Mouse (Mus musculus): ENCODE results near the gene Neu4. TPM values are rescaled to one million over a fixed set of nuclear protein-coding genes. Genes with fewer than 3 reads are reported as not detected.
"Not testable (repeated sequence)": the region's sequence is repeated elsewhere in the genome, so short reads cannot be mapped to it uniquely, and the experiment has no call there.

Neu4 gene
- total RNA-seq, 1 experiment: not detected

DNA sequence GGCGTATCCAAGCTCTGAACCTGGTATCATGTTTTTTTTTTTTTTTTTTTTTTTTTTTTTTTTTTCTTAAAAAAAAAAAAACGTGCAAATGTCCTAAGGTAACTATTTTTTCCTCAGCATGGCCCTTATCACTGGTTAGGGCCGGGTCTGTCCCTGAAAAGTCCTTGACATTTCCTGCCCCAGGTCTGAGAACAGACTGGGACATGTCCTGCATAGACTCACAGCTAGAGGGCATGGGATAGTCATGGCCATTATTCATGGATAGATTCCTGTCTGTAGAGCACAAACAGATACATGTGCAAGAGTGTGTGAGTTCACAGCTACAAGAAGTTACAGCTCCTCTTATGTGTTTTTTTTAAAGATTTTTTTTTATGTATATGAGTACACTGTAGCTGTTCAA lies 31.5 kb upstream of the Neu4 start:
- Histone ChIP-seq H3K36me3 (ENCODE audit: control insufficient read depth, insufficient read depth, low read length, poor library complexity, severe bottlenecking) (no peaks in the 10 kb centered on the region), H3K4me1 (ENCODE audit: control insufficient read depth in 2 of 2, insufficient read depth in 2 of 2, low read length in 2 of 2, poor library complexity in 1 of 2) (no peaks in the 10 kb centered on the region), H3K4me3 (ENCODE audit: insufficient read depth in 1 of 2, low read depth in 1 of 2, low read length in 2 of 2, poor library complexity in 1 of 2, severe bottlenecking in 1 of 2) (no peak overlapping the region), H3K9me3 (ENCODE audit: control insufficient read depth, insufficient read depth, low read depth, low read length) (no peaks in the 10 kb centered on the region), H3K9ac (ENCODE audit: insufficient read depth, low read depth, low read length, poor library complexity, severe bottlenecking) (no peak overlapping the region), H3K27ac (ENCODE audit: insufficient read depth, low read depth, low read length, poor library complexity, severe bottlenecking) (no peak overlapping the region)
- DNase-seq (ENCODE audit: low read depth, low spot score): no peak
- in situ Hi-C loops (cut with MboI; ENCODE audit: low sequenced_read_pairs in 2 of 2, unreplicated experiment in 2 of 2): no loop called here
- TF ChIP-seq ZNF384 (IDR thresholded peaks at IDR 0.05; ENCODE audit: low read depth, low read length): no peak
- no peak for TF ChIP-seq ZC3H11A (IDR thresholded peaks at IDR 0.05; ENCODE audit: borderline replicate concordance, low read depth, low read length)
- TF ChIP-seq MAFK (IDR thresholded peaks at IDR 0.05; ENCODE audit: insufficient read depth, low read depth, low read length): no peak
- TF ChIP-seq HCFC1 (IDR thresholded peaks at IDR 0.05; ENCODE audit: borderline replicate concordance, insufficient read depth, low read length): no peak
- TF ChIP-seq CHD2 (IDR thresholded peaks at IDR 0.05; ENCODE audit: low read depth, low read length): no peak

DNA sequence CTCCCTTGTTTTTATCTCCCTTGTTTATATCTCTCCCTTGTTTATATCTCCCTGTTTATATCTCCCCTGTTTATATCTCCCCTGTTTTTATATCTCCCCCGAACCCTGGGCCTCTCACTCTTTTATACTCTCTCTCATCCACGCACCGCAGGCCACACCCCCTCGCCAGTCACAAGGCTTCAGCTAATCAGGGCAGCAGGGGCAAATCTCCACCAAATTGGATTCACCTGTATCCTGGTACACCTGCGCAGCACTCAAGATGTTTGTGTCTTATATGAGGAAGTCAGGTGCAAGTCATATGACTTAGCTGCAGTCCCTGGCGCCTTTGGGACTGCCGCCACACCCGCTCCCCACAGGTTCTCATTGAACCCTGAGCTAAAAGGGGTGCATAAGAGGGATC lies 30.0 kb upstream of the Neu4 start, which contains the start of gene Gal3st2c:
Gal3st2c (plus strand) TSS at position 301 of the 400 bp plus-strand sequence.
- H3K9ac ChIP-seq (ENCODE audit: insufficient read depth, low read depth, low read length, poor library complexity, severe bottlenecking); H3K4me1 ChIP-seq (ENCODE audit: control insufficient read depth in 2 of 2, insufficient read depth in 2 of 2, low read length in 2 of 2, poor library complexity in 1 of 2); H3K4me3 ChIP-seq (ENCODE audit: insufficient read depth in 1 of 2, low read depth in 1 of 2, low read length in 2 of 2, poor library complexity in 1 of 2, severe bottlenecking in 1 of 2); H3K9me3 ChIP-seq (ENCODE audit: control insufficient read depth, insufficient read depth, low read depth, low read length); DNase-seq (ENCODE audit: low read depth, low spot score); H3K36me3 ChIP-seq (ENCODE audit: control insufficient read depth, insufficient read depth, low read length, poor library complexity, severe bottlenecking); H3K27ac ChIP-seq (ENCODE audit: insufficient read depth, low read depth, low read length, poor library complexity, severe bottlenecking); in situ Hi-C loops (cut with MboI; ENCODE audit: low sequenced_read_pairs in 2 of 2, unreplicated experiment in 2 of 2): not testable (repeated sequence)

DNA sequence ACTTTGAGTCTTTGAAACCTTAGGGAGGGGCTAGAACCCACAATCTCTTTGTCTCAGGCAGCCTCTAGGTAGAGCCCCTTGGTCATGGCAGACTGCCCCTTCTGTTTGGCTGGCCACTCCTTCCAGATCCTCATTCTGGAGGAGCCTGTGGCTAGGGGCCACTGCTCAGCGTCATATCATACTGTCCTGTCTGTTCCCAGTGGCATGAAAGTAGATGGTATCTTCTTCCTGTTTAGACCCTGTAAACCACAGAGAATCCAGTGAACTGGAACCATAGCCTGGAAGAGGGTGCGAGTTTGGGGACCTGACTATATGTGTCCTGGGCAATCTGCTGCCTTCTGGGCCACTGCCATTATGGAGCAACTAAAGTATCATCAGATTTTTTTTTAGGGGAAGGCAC lies 29.2 kb upstream of the Neu4 start:
- H3K4me1 ChIP-seq (ENCODE audit: control insufficient read depth in 2 of 2, insufficient read depth in 2 of 2, low read length in 2 of 2, poor library complexity in 1 of 2); H3K27ac ChIP-seq (ENCODE audit: insufficient read depth, low read depth, low read length, poor library complexity, severe bottlenecking); H3K36me3 ChIP-seq (ENCODE audit: control insufficient read depth, insufficient read depth, low read length, poor library complexity, severe bottlenecking); DNase-seq (ENCODE audit: low read depth, low spot score); in situ Hi-C loops (cut with MboI; ENCODE audit: low sequenced_read_pairs in 2 of 2, unreplicated experiment in 2 of 2); H3K9me3 ChIP-seq (ENCODE audit: control insufficient read depth, insufficient read depth, low read depth, low read length); H3K9ac ChIP-seq (ENCODE audit: insufficient read depth, low read depth, low read length, poor library complexity, severe bottlenecking); H3K4me3 ChIP-seq (ENCODE audit: insufficient read depth in 1 of 2, low read depth in 1 of 2, low read length in 2 of 2, poor library complexity in 1 of 2, severe bottlenecking in 1 of 2): not testable (repeated sequence)

DNA sequence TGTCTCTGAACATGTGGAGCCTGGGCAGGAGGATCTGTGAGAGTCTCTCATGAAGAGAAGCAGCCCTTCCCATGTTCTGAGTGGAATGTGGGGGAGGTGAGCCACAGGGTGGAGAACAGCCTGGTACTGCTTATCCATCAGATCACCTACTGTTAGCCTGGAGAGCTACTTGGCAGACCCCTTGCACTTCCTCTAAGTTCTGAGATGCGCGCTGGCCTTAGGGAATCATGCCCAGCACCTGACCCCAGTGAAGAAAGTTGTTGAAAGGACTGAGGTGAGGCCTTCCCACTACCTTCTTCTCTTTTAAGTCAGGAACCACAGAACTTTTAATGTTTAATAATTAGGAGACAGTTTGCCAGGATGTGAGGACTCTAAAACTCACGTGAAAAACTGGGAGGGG lies 28.8 kb upstream of the Neu4 start:
- H3K4me3 ChIP-seq (ENCODE audit: insufficient read depth in 1 of 2, low read depth in 1 of 2, low read length in 2 of 2, poor library complexity in 1 of 2, severe bottlenecking in 1 of 2); H3K36me3 ChIP-seq (ENCODE audit: control insufficient read depth, insufficient read depth, low read length, poor library complexity, severe bottlenecking); H3K4me1 ChIP-seq (ENCODE audit: control insufficient read depth in 2 of 2, insufficient read depth in 2 of 2, low read length in 2 of 2, poor library complexity in 1 of 2); in situ Hi-C loops (cut with MboI; ENCODE audit: low sequenced_read_pairs in 2 of 2, unreplicated experiment in 2 of 2); H3K27ac ChIP-seq (ENCODE audit: insufficient read depth, low read depth, low read length, poor library complexity, severe bottlenecking); DNase-seq (ENCODE audit: low read depth, low spot score); H3K9me3 ChIP-seq (ENCODE audit: control insufficient read depth, insufficient read depth, low read depth, low read length); H3K9ac ChIP-seq (ENCODE audit: insufficient read depth, low read depth, low read length, poor library complexity, severe bottlenecking): not testable (repeated sequence)

DNA sequence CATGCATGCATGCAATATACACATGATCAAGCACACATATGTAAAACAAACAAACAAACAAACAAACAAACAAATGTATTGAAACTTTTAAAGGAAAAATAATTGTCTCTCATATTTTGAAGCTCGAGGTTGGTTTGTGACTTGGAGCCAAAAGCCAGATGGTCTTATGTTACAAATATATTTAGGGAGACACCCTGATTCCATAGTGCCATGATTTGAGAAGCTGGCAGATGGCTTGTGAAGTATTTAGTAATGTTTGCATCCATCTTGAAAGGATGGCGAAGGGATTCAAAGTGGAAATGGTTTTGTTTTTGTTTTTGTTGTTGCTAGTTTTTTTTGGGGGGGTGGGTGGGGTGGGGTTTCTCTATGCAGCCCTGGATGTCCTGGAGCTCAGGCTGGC lies 19.2 kb upstream of the Neu4 start:
- Histone ChIP-seq H3K9me3 (ENCODE audit: control insufficient read depth, insufficient read depth, low read depth, low read length) (no peaks in the 10 kb centered on the region), H3K9ac (ENCODE audit: insufficient read depth, low read depth, low read length, poor library complexity, severe bottlenecking) (no peak overlapping the region), H3K27ac (ENCODE audit: insufficient read depth, low read depth, low read length, poor library complexity, severe bottlenecking) (no peak overlapping the region), H3K4me1 (ENCODE audit: control insufficient read depth in 2 of 2, insufficient read depth in 2 of 2, low read length in 2 of 2, poor library complexity in 1 of 2) (no peaks in the 10 kb centered on the region), H3K4me3 (ENCODE audit: insufficient read depth in 1 of 2, low read depth in 1 of 2, low read length in 2 of 2, poor library complexity in 1 of 2, severe bottlenecking in 1 of 2) (no peak overlapping the region), H3K36me3 (ENCODE audit: control insufficient read depth, insufficient read depth, low read length, poor library complexity, severe bottlenecking) (no peaks in the 10 kb centered on the region)
- no peak for TF ChIP-seq ZNF384 (IDR thresholded peaks at IDR 0.05; ENCODE audit: low read depth, low read length)
- no peak for TF ChIP-seq HCFC1 (IDR thresholded peaks at IDR 0.05; ENCODE audit: borderline replicate concordance, insufficient read depth, low read length)
- no peak for TF ChIP-seq MAFK (IDR thresholded peaks at IDR 0.05; ENCODE audit: insufficient read depth, low read depth, low read length)
- no peak for TF ChIP-seq CHD2 (IDR thresholded peaks at IDR 0.05; ENCODE audit: low read depth, low read length)
- TF ChIP-seq ZC3H11A (IDR thresholded peaks at IDR 0.05; ENCODE audit: borderline replicate concordance, low read depth, low read length): no peak
- DNase-seq (ENCODE audit: low read depth, low spot score): no peak
- in situ Hi-C loops (cut with MboI; ENCODE audit: low sequenced_read_pairs in 2 of 2, unreplicated experiment in 2 of 2): no loop called here

DNA sequence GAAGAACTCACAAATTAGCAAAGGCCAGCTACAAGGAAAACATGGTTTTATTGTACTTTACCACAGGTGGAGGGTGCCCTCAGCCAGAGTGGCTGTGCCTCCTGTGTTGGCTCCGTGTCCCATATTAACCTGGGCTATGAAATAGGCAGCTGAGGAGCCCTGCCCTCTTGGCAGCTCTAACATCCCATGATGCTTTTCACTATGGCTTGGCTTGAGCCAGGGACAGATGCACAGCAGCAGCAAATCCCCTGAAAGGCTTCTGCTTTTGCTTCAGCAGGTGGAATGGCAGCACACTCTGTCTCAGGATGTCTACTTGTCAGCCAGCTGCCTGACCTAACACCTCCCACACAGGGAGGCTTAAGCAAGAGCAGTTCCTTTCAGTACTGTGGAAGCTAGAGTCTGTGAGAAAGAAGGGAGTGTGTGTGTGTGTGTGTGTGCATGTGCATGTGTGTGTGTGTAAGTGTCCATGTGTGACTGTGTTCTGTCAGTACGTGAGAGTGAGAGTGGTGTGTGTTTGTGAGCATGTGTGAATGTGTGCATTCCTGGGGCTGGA lies 14.2 kb upstream of the Neu4 start:
- H3K9me3 ChIP-seq (ENCODE audit: control insufficient read depth, insufficient read depth, low read depth, low read length); DNase-seq (ENCODE audit: low read depth, low spot score); in situ Hi-C loops (cut with MboI; ENCODE audit: low sequenced_read_pairs in 2 of 2, unreplicated experiment in 2 of 2): not testable (repeated sequence)

DNA sequence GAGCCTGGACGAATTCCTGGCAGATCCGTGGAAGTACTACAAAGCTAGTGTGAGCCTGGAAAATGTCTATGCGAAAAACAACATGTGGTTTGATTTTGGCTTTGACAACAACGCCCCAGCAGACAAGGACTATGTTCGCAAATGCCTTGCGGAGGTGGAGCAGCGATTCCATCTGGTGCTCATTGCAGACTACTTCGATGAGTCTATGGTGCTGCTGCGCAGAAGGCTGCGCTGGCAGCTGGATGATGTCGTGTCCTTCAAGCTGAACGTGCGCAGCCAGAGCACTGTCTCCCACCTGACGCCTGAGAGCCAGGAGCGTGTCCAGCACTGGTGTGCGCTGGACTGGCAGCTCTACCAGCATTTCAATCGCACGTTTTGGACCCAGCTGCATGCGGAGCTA lies 11.4 kb upstream of the Neu4 start:
- in situ Hi-C loops (cut with MboI; ENCODE audit: low sequenced_read_pairs in 2 of 2, unreplicated experiment in 2 of 2); H3K9ac ChIP-seq (ENCODE audit: insufficient read depth, low read depth, low read length, poor library complexity, severe bottlenecking); H3K9me3 ChIP-seq (ENCODE audit: control insufficient read depth, insufficient read depth, low read depth, low read length); H3K4me3 ChIP-seq (ENCODE audit: insufficient read depth in 1 of 2, low read depth in 1 of 2, low read length in 2 of 2, poor library complexity in 1 of 2, severe bottlenecking in 1 of 2); H3K27ac ChIP-seq (ENCODE audit: insufficient read depth, low read depth, low read length, poor library complexity, severe bottlenecking); H3K36me3 ChIP-seq (ENCODE audit: control insufficient read depth, insufficient read depth, low read length, poor library complexity, severe bottlenecking); DNase-seq (ENCODE audit: low read depth, low spot score); H3K4me1 ChIP-seq (ENCODE audit: control insufficient read depth in 2 of 2, insufficient read depth in 2 of 2, low read length in 2 of 2, poor library complexity in 1 of 2): not testable (repeated sequence)

More for the DNA sequence above, 14.2 kb upstream of the Neu4 start:
- not testable (repeated sequence) for H3K4me1 ChIP-seq (ENCODE audit: control insufficient read depth in 2 of 2, insufficient read depth in 2 of 2, low read length in 2 of 2, poor library complexity in 1 of 2); H3K4me3 ChIP-seq (ENCODE audit: insufficient read depth in 1 of 2, low read depth in 1 of 2, low read length in 2 of 2, poor library complexity in 1 of 2, severe bottlenecking in 1 of 2); H3K36me3 ChIP-seq (ENCODE audit: control insufficient read depth, insufficient read depth, low read length, poor library complexity, severe bottlenecking); H3K9ac ChIP-seq (ENCODE audit: insufficient read depth, low read depth, low read length, poor library complexity, severe bottlenecking); H3K27ac ChIP-seq (ENCODE audit: insufficient read depth, low read depth, low read length, poor library complexity, severe bottlenecking)

All from ES-E14 (cell line).